Mouse (Mus musculus): ENCODE data around the gene Kcnma1.

- no peak for TF ChIP-seq CTCF (IDR thresholded peaks at IDR 0.05; ENCODE audit: insufficient read depth, low read depth, low read length)
- no peak for TF ChIP-seq POLR2A (IDR thresholded peaks at IDR 0.05; ENCODE audit: insufficient read depth, low read depth, low read length)
Measured at GRCm38 (mm10) chr14:23679378-23679777, 334.9 kb downstream of the Kcnma1 start.

Measured in olfactory bulb, adult 2 months (tissue).